Mouse (Mus musculus) embryonic facial prominence, embryonic 10.5 days (tissue): ENCODE data around the gene Tmem208. TPM values are rescaled to one million over a fixed set of nuclear protein-coding genes. Genes with fewer than 3 reads are reported as not detected.

Experiments
- DNase-seq: peaks from one replicate; pipeline ENCODE4 v3.0.0-alpha.2; 2017; ENCODE audit warnings: low spot score
- H3K27ac ChIP-seq: fragments of 300-500 bp; sonication (generic); replicated peaks from 2 replicates; pipeline ENCODE4 v1.5.1; 2016; ENCODE audit warnings: mild to moderate bottlenecking
- H3K27me3 ChIP-seq: fragments of 300-500 bp; sonication (generic); replicated peaks from 2 replicates; pipeline ENCODE4 v1.6.1; 2016; ENCODE audit warnings: low read depth, mild to moderate bottlenecking; ENCODE audit not compliant: poor library complexity, severe bottlenecking
- H3K36me3 ChIP-seq: fragments of 300-500 bp; sonication (generic); replicated peaks from 2 replicates; pipeline ENCODE4 v1.6.1; 2016; ENCODE audit warnings: mild to moderate bottlenecking, moderate library complexity
- H3K4me1 ChIP-seq: fragments of 300-500 bp; sonication (generic); 2 replicates; pipeline ENCODE4 v1.6.1; 2016
- H3K4me3 ChIP-seq: fragments of 300-500 bp; sonication (generic); 2 replicates; pipeline ENCODE4 v1.5.1; 2016; ENCODE audit warnings: mild to moderate bottlenecking, moderate library complexity
- H3K9me3 ChIP-seq: fragments of 300-500 bp; sonication (generic); 2 replicates; pipeline ENCODE4 v1.6.1; 2016; ENCODE audit warnings: mild to moderate bottlenecking
- WGBS: fragments of 180-500 bp; shearing (Covaris S2); methylation state at CpG from one replicate; pipeline ENCODE4 v1.1.7; 2016; 5-methylcytosine and 5-hydroxymethylcytosine counted together
- polyA plus RNA-seq: library from polyadenylated mRNA; unstranded; fragments of >200 nt; fragmentation: Nextera tagmentation; extraction: Ambion mirVana; gene quantifications from 2 replicates; pipeline ENCODE4 v1.2.1, GENCODE M21; 2016

The Tmem208 gene
- polyA plus RNA-seq, 1 experiment from 2014 or later = 99.4 TPM

- 88% methylated on average over 18 of the region's 18 CpGs for WGBS
- no peak for DNase-seq
- Histone ChIP-seq H3K27me3 (no peaks in the 10 kb centered on the region), H3K4me1 (peaks cover 6% of the 10 kb centered on the region), H3K4me3 (no peak overlapping the region), H3K9me3 (no peaks in the 10 kb centered on the region), H3K27ac (no peak overlapping the region), H3K36me3 (peaks cover 93% of the 10 kb centered on the region)
These were observed 10.9 kb upstream of the Tmem208 start for GRCm38 (mm10) chr8:105315073-105315769.

GRCm38 (mm10) chr8:105317941-105318340 lies 8.2 kb upstream of the Tmem208 start:
- no peak overlapping the region for H3K4me3 ChIP-seq
- DNase-seq = no peak
- peaks cover 6% of the 10 kb centered on the region for H3K4me1 ChIP-seq
- H3K27ac ChIP-seq = no peak overlapping the region
- H3K36me3 ChIP-seq = peaks cover 73% of the 10 kb centered on the region
- no peaks in the 10 kb centered on the region for H3K27me3 ChIP-seq
- no peaks in the 10 kb centered on the region for H3K9me3 ChIP-seq
- WGBS = 88% methylated on average over 4 of the region's 4 CpGs

GRCm38 (mm10) chr8:105318662-105319190 lies 7.4 kb upstream of the Tmem208 start:
- H3K9me3 ChIP-seq = no peaks in the 10 kb centered on the region
- peaks cover 4% of the 10 kb centered on the region for H3K4me1 ChIP-seq
- H3K4me3 ChIP-seq = no peak overlapping the region
- H3K27ac ChIP-seq = no peak overlapping the region
- 81% methylated on average over 11 of the region's 11 CpGs for WGBS
- no peak for DNase-seq
- no peaks in the 10 kb centered on the region for H3K27me3 ChIP-seq
- peaks cover 69% of the 10 kb centered on the region for H3K36me3 ChIP-seq

GRCm38 (mm10) chr8:105323183-105323582 lies 3.0 kb upstream of the Tmem208 start:
- DNase-seq = no peak
- no peaks in the 10 kb centered on the region for H3K9me3 ChIP-seq
- H3K4me3 ChIP-seq = no peak overlapping the region
- H3K36me3 ChIP-seq = peaks cover 38% of the 10 kb centered on the region
- H3K27ac ChIP-seq = no peak overlapping the region
- no peaks in the 10 kb centered on the region for H3K27me3 ChIP-seq
- WGBS = 89% methylated on average over 4 of the region's 4 CpGs
- H3K4me1 ChIP-seq = peaks cover 21% of the 10 kb centered on the region

- Histone ChIP-seq H3K9me3 (no peaks in the 10 kb centered on the region), H3K27me3 (no peaks in the 10 kb centered on the region), H3K36me3 (peaks cover 42% of the 10 kb centered on the region), H3K4me3 (peak overlapping the region; percentile 84), H3K4me1 (peaks cover 21% of the 10 kb centered on the region), H3K27ac (peak overlapping the region; percentile 88)
- under 1% methylated on average over 12 of the region's 12 CpGs for WGBS
- no peak for DNase-seq
These were observed 487 bp upstream of the Tmem208 start for GRCm38 (mm10) chr8:105325641-105326093.

- peak overlapping the region; percentile 88 for H3K27ac ChIP-seq
- peaks cover 21% of the 10 kb centered on the region for H3K4me1 ChIP-seq
- WGBS = 45% methylated on average over 6 of the region's 6 CpGs
- H3K4me3 ChIP-seq = peak overlapping the region; percentile 84
- H3K9me3 ChIP-seq = no peaks in the 10 kb centered on the region
- no peak for DNase-seq
- no peaks in the 10 kb centered on the region for H3K27me3 ChIP-seq
- peaks cover 55% of the 10 kb centered on the region for H3K36me3 ChIP-seq
These were observed 814 bp downstream of the Tmem208 start for GRCm38 (mm10) chr8:105326968-105327367.

- H3K4me3 ChIP-seq = no peak overlapping the region
- no peaks in the 10 kb centered on the region for H3K9me3 ChIP-seq
- peaks cover 13% of the 10 kb centered on the region for H3K4me1 ChIP-seq
- peaks cover 79% of the 10 kb centered on the region for H3K36me3 ChIP-seq
- 95% methylated on average over 12 of the region's 12 CpGs for WGBS
- no peaks in the 10 kb centered on the region for H3K27me3 ChIP-seq
- no peak for DNase-seq
- H3K27ac ChIP-seq = no peak overlapping the region
These were observed 4.2 kb downstream of the Tmem208 start for GRCm38 (mm10) chr8:105330325-105330724.

GRCm38 (mm10) chr8:105331469-105331868 lies 5.3 kb downstream of the Tmem208 start:
- Histone ChIP-seq H3K4me3 (no peak overlapping the region), H3K36me3 (peaks cover 90% of the 10 kb centered on the region), H3K9me3 (no peaks in the 10 kb centered on the region), H3K27ac (no peak overlapping the region), H3K4me1 (peaks cover 9% of the 10 kb centered on the region), H3K27me3 (no peaks in the 10 kb centered on the region)
- WGBS = 94% methylated on average over 22 of the region's 22 CpGs
- no peak for DNase-seq

- Histone ChIP-seq H3K9me3 (no peaks in the 10 kb centered on the region), H3K4me3 (no peak overlapping the region), H3K27ac (no peak overlapping the region), H3K27me3 (no peaks in the 10 kb centered on the region), H3K4me1 (peaks cover 7% of the 10 kb centered on the region), H3K36me3 (peaks cover 95% of the 10 kb centered on the region)
- DNase-seq = no peak
- 93% methylated on average over 9 of the region's 9 CpGs for WGBS
These were observed 5.8 kb downstream of the Tmem208 start for GRCm38 (mm10) chr8:105331931-105332330.

GRCm38 (mm10) chr8:105332523-105332922 lies 6.4 kb downstream of the Tmem208 start:
- no peak for DNase-seq
- no peaks in the 10 kb centered on the region for H3K9me3 ChIP-seq
- H3K4me3 ChIP-seq = no peak overlapping the region
- H3K27ac ChIP-seq = no peak overlapping the region
- peaks cover under 1% of the 10 kb centered on the region for H3K4me1 ChIP-seq
- peaks cover 98% of the 10 kb centered on the region for H3K36me3 ChIP-seq
- H3K27me3 ChIP-seq = 0 out of 2 replicates have a peak, but pooled peaks cover 3% of the 10 kb centered on the region
- 73% methylated on average over 2 of the region's 2 CpGs for WGBS

- Histone ChIP-seq H3K27ac (no peak overlapping the region), H3K9me3 (no peaks in the 10 kb centered on the region), H3K36me3 (peaks cover 77% of the 10 kb centered on the region), H3K27me3 (0 out of 2 replicates have a peak, but pooled peaks cover 3% of the 10 kb centered on the region), H3K4me1 (peaks cover 17% of the 10 kb centered on the region), H3K4me3 (no peak overlapping the region)
- no peak for DNase-seq
- 50% methylated on average over 32 of the region's 32 CpGs for WGBS
These were observed 10.4 kb downstream of the Tmem208 start for GRCm38 (mm10) chr8:105336373-105337130.

GRCm38 (mm10) chr8:105338992-105339391 lies 12.8 kb downstream of the Tmem208 start:
- Histone ChIP-seq H3K4me3 (no peak overlapping the region), H3K4me1 (peaks cover 18% of the 10 kb centered on the region), H3K9me3 (no peaks in the 10 kb centered on the region), H3K27me3 (0 out of 2 replicates have a peak, but pooled peaks cover 3% of the 10 kb centered on the region), H3K36me3 (peaks cover 55% of the 10 kb centered on the region), H3K27ac (no peak overlapping the region; the same call in 1 of the 2 replicates)
- WGBS = 54% methylated on average over 4 of the region's 4 CpGs
- no peak for DNase-seq
